Mouse (Mus musculus) gastrocnemius, adult 18-20 months (tissue): ENCODE data around the gene Klhl24. TPM values are rescaled to one million over a fixed set of nuclear protein-coding genes. Genes with fewer than 3 reads are reported as not detected.

Experiments used
- DNase-seq: peaks from one replicate; pipeline ENCODE4 v3.0.0; 2021; ENCODE audit warnings: low spot score
- total RNA-seq, 2 experiments: library from RNA; stranded (reverse); gene quantifications; 2 replicates each; pipeline ENCODE4 v1.2.3; 2021

The Klhl24 gene
- total RNA-seq, 2 experiments from 2014 or later, result 164 to 165 TPM

DNA sequence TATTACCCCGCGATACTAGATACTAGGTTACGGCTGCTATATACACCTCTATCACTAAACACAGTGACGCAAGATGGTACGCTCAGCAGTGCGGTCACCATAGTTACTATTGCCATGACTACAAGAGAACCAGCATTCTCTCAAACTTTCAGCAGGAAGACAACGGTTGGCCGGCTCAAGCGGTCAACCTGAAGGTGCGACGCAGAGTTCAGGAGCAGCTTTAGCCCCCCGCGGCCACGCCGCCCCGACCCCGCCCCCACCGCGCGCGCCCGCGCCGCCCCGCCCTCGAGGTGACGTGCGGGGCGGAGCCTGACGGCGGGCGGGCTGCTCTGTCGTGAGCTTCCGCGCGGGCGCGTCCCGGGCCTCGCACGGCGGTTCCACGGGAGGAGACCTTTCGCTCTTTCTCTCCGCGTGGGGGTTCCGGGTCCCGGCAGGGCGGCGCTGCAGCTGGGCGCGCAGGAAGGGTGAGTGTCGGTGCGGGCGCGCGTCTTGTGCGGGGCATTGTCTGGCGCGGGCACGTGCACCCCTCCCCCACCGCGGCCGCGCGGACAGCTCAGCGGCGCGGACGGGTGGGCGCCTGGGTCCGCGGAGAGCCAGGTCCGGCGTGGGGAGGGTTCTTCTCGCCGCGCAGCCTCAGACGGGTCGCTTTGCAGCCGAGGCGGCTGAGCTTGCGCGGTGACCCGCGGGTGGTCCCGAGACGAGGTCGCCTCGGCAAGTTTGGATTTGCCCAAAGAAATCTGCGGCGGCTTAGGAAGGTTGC, 43.6 kb downstream of the Klhl24 start, which contains the start of gene Yeats2:
Gene Yeats2, plus strand, starts transcription at position 292 of the 760 bp plus-strand sequence.
- DNase-seq, result peak; percentile 71

DNA sequence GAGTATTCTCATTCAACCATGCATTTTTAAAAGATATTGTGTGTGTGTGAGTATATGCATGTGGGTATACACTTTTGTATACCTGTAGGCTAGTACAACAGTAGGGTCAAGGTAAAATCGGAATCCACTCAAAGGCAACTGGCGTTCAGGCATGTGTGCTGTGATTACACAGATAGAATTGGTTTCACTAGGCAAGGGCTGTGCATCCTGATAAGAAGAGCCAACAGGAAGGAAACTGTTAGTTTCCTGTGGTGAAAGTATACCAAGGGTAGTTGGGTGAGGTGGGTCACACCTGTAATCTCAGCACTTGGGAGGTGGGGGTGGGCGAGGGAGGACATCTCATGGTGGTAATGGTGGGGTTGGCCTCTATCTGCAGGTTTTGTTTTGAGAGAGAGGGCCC, 47.2 kb downstream of the Klhl24 start:
- no peak for DNase-seq

DNA sequence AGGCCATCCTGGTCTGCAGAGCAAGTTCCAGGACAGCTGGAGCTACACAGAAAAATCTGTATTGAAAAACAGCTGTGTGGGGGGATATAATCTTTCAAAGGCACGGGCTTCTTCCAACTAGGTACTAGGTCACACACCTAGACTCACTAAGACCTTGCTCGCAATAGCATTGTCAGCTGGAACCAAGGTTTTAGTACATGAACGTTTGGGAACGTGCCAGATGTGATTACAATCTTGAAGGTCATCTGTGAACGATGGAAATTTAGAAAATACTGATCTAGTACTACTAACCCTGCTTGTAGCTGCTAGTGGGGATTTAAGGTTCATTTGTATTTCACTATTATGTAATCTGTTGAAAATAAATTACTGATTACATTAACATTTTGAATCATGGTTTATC, 54.6 kb downstream of the Klhl24 start:
- no peak for DNase-seq

DNA sequence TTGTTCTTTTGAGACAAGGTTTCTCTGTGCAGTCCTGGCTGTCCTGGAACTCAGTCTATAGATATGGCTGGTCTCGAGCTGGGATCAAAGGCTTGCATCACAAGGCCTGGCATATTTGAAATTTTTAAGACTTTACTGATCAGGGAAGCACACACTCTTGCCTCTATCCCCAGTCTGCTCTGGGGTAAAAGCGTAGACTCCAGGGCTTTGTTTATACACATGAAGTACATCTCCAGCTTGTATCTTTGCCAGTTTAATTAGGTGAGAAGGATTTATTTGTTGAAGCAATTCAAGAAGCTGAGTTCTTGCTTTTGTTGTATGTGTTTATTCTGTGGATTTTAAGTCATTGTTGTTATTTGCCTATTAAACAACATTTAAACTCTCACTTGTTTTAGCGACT, 56.4 kb downstream of the Klhl24 start:
- DNase-seq, result no peak

DNA sequence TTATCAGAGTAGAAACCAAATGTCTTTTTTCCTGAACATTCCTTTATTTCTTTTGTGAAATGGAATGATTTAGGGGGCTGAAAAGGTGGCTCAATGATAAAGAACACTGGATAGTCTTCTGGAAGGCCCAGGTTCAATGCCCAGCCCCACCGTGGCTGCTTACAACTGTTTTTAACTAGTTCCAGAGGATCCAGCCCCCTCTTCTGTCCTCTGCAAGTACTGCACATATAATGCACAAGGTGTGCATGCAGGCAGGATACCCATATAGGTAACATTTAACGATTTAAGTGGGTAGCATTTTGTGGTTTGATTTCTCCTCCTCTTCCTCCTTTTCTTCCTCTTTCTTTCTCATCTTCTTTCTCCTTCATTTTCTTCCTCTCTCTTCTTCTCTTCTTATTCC, 62.8 kb downstream of the Klhl24 start:
- no peak for DNase-seq

DNA sequence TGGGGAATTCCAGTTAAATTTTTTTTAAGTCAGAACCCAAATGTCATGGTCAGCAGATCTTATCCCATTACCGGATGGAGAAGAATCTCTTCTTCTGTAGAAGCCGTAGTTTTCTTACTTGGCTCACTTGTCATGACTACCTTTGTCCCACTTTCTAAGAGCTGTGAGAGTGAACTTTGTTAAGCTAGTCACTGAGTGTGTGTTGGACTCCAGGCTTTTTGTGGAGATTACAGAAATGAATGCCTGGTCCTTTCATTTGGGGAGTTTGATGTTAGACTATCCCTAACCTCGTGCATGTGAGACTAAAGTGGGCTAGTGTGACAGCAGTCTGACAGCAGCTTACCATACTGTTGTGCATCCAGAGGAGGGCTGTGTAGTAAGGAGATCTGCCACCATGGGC, 71.7 kb downstream of the Klhl24 start:
- no peak for DNase-seq

DNA sequence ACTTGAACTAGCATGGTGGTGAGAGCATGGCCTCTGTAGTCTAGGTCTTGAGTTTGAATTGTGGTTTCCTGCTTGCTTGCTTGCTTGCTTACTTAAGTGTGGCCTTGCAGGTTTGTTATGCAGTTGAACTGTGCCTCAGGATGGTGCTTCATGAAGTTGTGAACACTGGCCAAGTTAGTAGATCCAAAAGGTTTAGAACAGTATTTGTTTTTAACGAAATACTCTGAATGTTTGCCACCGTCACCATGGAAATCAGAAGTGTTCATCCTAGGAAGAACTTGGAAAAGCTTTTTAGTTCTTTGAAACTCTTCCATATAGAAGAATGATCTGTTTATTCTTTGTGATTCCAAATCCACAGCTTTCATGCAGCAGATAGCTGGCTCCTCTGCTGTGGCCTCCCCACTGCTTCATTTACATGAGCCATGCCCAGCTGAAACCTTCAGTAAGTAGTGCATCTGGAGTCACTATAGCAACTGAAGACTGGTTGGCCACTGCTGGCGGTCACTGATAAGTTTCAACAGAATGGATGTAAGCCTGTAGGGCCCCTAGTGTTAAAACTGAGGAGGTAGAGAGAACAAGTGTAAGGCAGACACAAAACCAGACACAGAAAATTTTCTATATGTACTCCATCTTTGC, 72.2 kb downstream of the Klhl24 start:
- peak; percentile 7 for DNase-seq

Other genes with a start within 250 kb of the Klhl24 start
- under 1 TPM; 0.18 to 0.71 TPM for gene Klhl6, start 114.5 kb upstream of the Klhl24 start, total RNA-seq
- gene Yeats2, start 43.5 kb downstream of the Klhl24 start, total RNA-seq, result 1 to 10 TPM; 3.3 to 3.7 TPM
- under 1 TPM; 0.31 to 0.66 TPM for gene Map6d1, start 143.8 kb downstream of the Klhl24 start, total RNA-seq
- gene Parl, start 204.8 kb downstream of the Klhl24 start, total RNA-seq, result 10 to 100 TPM; 61.3 to 68.5 TPM
- under 1 TPM in 1 of 2 experiments, not detected in 1; 0.07 TPM for gene Cyp2ab1, start 227.9 kb downstream of the Klhl24 start, total RNA-seq